In the genomic region with DNA sequence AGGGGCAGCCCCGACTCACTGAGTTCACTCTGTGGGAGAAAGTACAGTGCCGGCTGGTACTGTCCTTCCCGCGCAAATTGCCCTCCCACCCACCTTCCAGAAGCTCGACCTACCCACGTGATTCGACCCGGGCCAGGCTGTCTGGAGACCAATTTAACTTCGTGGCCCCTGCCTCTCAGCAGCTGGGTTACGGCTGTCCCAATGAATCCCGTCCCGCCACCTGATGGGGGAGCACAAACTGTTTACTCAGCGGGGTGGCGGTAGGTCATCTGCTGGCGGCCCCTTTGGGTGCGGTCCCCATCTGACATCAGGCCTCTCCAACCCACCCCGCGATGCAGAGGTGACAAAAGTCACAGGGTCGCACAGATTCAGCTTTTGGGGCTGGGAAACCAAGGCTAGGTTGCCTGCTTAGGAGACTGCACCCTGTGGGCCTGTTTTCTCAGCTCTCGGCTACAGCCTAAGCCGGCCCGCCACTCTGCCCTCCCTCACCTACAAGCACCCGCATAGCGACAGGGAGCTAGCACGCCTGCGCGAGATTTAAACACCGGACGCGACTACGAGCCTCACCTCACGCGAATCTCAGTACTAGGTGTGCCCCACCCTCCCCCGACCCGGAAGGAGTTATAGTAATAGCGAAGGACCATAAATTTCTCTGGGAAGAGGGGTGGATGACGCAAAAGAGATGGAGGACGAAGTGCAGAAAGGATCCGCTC, we compare ENCODE assay signal across 8 mouse cellular contexts. TPM values are rescaled to one million over a fixed set of nuclear protein-coding genes. Genes with fewer than 3 reads are reported as not detected.
A peak's percentile ranks its signal among the peaks of the same experiment; 100 is the strongest.
DNase-seq lines count a peak whose midpoint lies in the region; ATAC-seq and TF ChIP-seq lines count a peak whose summit lies in the region.

A gene (minus strand): TSS at position 593 of the 713 bp plus-strand sequence.

- H3K4me1 ChIP-seq in hindbrain, embryonic 15.5 days (replicated peaks), result peaks cover 19% of the 10 kb centered on the region

- H3K9ac ChIP-seq in hindbrain, embryonic 15.5 days, result peak within 1 kb of the TSS; percentile 60

- H3K27ac ChIP-seq in gastrocnemius, adult 2 months, result peak within 1 kb of the TSS; percentile 95
- peak within 1 kb of the TSS; percentile 85 for H3K27ac ChIP-seq in hindbrain, embryonic 15.5 days (replicated peaks)

- H3K4me3 ChIP-seq in gastrocnemius, adult 2 months, result peak within 1 kb of the TSS; percentile 75
- H3K4me3 ChIP-seq in hindbrain, embryonic 15.5 days, result peak within 1 kb of the TSS; percentile 49

- peak within 1 kb of the TSS; percentile 75 for H3K4me2 ChIP-seq in hindbrain, embryonic 15.5 days

- peak; percentile 92 for DNase-seq in T-cell, adult 2 months (ENCODE audit: low spot score)
- DNase-seq in cerebellum, postnatal 4 days (ENCODE audit: low spot score in 2 of 2), result peak; percentile 59 to 82
- peak; percentile 91 for DNase-seq in gastrocnemius, adult 2 months
- peak; percentile 74 to 75 for DNase-seq in layer of hippocampus, postnatal 36 days
- DNase-seq in lung, postnatal 14 days, result peak; percentile 83
- peak; percentile 79 for DNase-seq in ovary, postnatal 36 days (ENCODE audit: low spot score)
- peak; percentile 83 to 84 for DNase-seq in thymus, postnatal 10 days (ENCODE audit: low spot score in 2 of 2)

- WGBS in hindbrain, embryonic 15.5 days, result 2% methylated on average over 39 of the region's 39 CpGs

- intact Hi-C loops in gastrocnemius, adult 2 months (cut with DNase I), result loop anchor here (2.0 kb wide), 2 partner anchors 15 to 19 kb away; a partner anchor contains a TSS

- no peak for TF ChIP-seq CTCF in gastrocnemius, adult 2 months (IDR thresholded peaks at IDR 0.05)

- H3K9me3 ChIP-seq in hindbrain, embryonic 15.5 days, result no peaks in the 10 kb centered on the region

- peaks cover 32% of the 10 kb centered on the region for H3K36me3 ChIP-seq in hindbrain, embryonic 15.5 days

- peak; percentile 97 for ATAC-seq in hindbrain, embryonic 15.5 days (ENCODE audit: low FRiP score, low read depth)

- no peaks in the 10 kb centered on the region for H3K27me3 ChIP-seq in hindbrain, embryonic 15.5 days

RNA-seq across cellular contexts. Expression of the gene that starts here (rescaled TPM):
- total RNA-seq in gastrocnemius, adult 2 months (2021), result 100 to 1,000 TPM; 113 to 127 TPM
- 148 and 159 TPM in 2 replicates for polyA plus RNA-seq in hindbrain, embryonic 15.5 days (2015; fragmentation: Nextera tagmentation; extraction: Ambion mirVana)
- 10 to 100 TPM; 68.5 to 70.7 TPM for total RNA-seq in layer of hippocampus, postnatal 36 days (2021)

Comparison
In these comparisons a context has a peak if more than half of its experiments do, and no peak if none do; other contexts are left out.
1. Peak in every context shown above with its lines: DNase-seq, ATAC-seq, H3K4me3 ChIP-seq and H3K27ac ChIP-seq.